Mouse (Mus musculus): ENCODE results near the gene Slc25a13. TPM values are rescaled to one million over a fixed set of nuclear protein-coding genes. Genes with fewer than 3 reads are reported as not detected.
"Not testable (repeated sequence)": the region's sequence is repeated elsewhere in the genome, so short reads cannot be mapped to it uniquely, and the experiment has no call there.

The Slc25a13 gene
- total RNA-seq, 2 experiments from 2014 or later: 3.4 to 3.7 TPM

- no peak for DNase-seq (ENCODE audit: low spot score in 2 of 2)
- Histone ChIP-seq H3K27ac (no peak overlapping the region), H3K4me3 (peak overlapping the region; percentile 83)
- TF ChIP-seq CTCF (conservative IDR thresholded peaks at IDR 0.05): no peak
These were observed 860 bp downstream of the Slc25a13 start for GRCm38 (mm10) chr6:6216120-6216506.

GRCm38 (mm10) chr6:6212360-6213310, 4.3 kb downstream of the Slc25a13 start:
- TF ChIP-seq CTCF (conservative IDR thresholded peaks at IDR 0.05): no peak
- Histone ChIP-seq H3K4me3 (no peak overlapping the region), H3K27ac (no peak overlapping the region)
- no peak for DNase-seq (ENCODE audit: low spot score in 2 of 2)

- Histone ChIP-seq H3K27ac (no peak overlapping the region), H3K4me3 (no peak overlapping the region)
- DNase-seq (ENCODE audit: low spot score in 2 of 2): no peak
- TF ChIP-seq CTCF (conservative IDR thresholded peaks at IDR 0.05): no peak
These were observed 5.0 kb downstream of the Slc25a13 start for GRCm38 (mm10) chr6:6211958-6212357.

- Histone ChIP-seq H3K27ac (no peak overlapping the region), H3K4me3 (no peak overlapping the region)
- no peak for TF ChIP-seq CTCF (conservative IDR thresholded peaks at IDR 0.05)
- no peak for DNase-seq (ENCODE audit: low spot score in 2 of 2)
These were observed 6.3 kb downstream of the Slc25a13 start for GRCm38 (mm10) chr6:6210637-6211036.

- no peak overlapping the region for H3K4me3 ChIP-seq
- H3K27ac ChIP-seq: no peak overlapping the region
- no peak for TF ChIP-seq CTCF (conservative IDR thresholded peaks at IDR 0.05)
- no peak for DNase-seq (ENCODE audit: low spot score in 2 of 2)
These were observed 8.5 kb downstream of the Slc25a13 start for GRCm38 (mm10) chr6:6208351-6209059.

- TF ChIP-seq CTCF (conservative IDR thresholded peaks at IDR 0.05): no peak
- Histone ChIP-seq H3K4me3 (no peak overlapping the region), H3K27ac (no peak overlapping the region)
- DNase-seq (ENCODE audit: low spot score in 2 of 2): no peak
These were observed 9.1 kb downstream of the Slc25a13 start for GRCm38 (mm10) chr6:6207836-6208235.

GRCm38 (mm10) chr6:6207395-6207794, 9.6 kb downstream of the Slc25a13 start:
- no peak for TF ChIP-seq CTCF (conservative IDR thresholded peaks at IDR 0.05)
- DNase-seq (ENCODE audit: low spot score in 2 of 2): no peak
- Histone ChIP-seq H3K27ac (no peak overlapping the region), H3K4me3 (no peak overlapping the region)

GRCm38 (mm10) chr6:6205599-6206165, 11.3 kb downstream of the Slc25a13 start:
- no peak for DNase-seq (ENCODE audit: low spot score in 2 of 2)
- TF ChIP-seq CTCF (conservative IDR thresholded peaks at IDR 0.05): no peak
- Histone ChIP-seq H3K4me3 (no peak overlapping the region), H3K27ac (no peak overlapping the region)

- no peak overlapping the region for H3K27ac ChIP-seq
- TF ChIP-seq CTCF (conservative IDR thresholded peaks at IDR 0.05): no peak
- H3K4me3 ChIP-seq: no peak overlapping the region
These were observed 14.5 kb downstream of the Slc25a13 start for GRCm38 (mm10) chr6:6202451-6202850.

GRCm38 (mm10) chr6:6201977-6202376, 15.0 kb downstream of the Slc25a13 start:
- no peak for TF ChIP-seq CTCF (conservative IDR thresholded peaks at IDR 0.05)
- H3K27ac ChIP-seq: no peak overlapping the region

More at GRCm38 (mm10) chr6:6202451-6202850, 14.5 kb downstream of the Slc25a13 start:
- no peak for DNase-seq (ENCODE audit: low spot score in 2 of 2)

GRCm38 (mm10) chr6:6199138-6199870, 17.7 kb downstream of the Slc25a13 start:
- no peak for TF ChIP-seq CTCF (conservative IDR thresholded peaks at IDR 0.05)
- Histone ChIP-seq H3K4me3 (no peak overlapping the region), H3K27ac (no peak overlapping the region)
- DNase-seq (ENCODE audit: low spot score in 2 of 2): no peak

More at GRCm38 (mm10) chr6:6201977-6202376, 15.0 kb downstream of the Slc25a13 start:
- no peak overlapping the region for H3K4me3 ChIP-seq
- no peak for DNase-seq (ENCODE audit: low spot score in 2 of 2)

- H3K4me3 ChIP-seq; DNase-seq (ENCODE audit: low spot score in 2 of 2): not testable (repeated sequence)
- H3K27ac ChIP-seq: peak overlapping the region; percentile 41; the same call in 1 of the 2 replicates
These were observed 18.9 kb downstream of the Slc25a13 start for GRCm38 (mm10) chr6:6198056-6198455.
